Mouse (Mus musculus): ENCODE data around the gene Macrod2.

- TF ChIP-seq CTCF (IDR thresholded peaks at IDR 0.05; ENCODE audit: extremely low read depth, insufficient read length, insufficient replicate concordance, low read depth, low read length) (no peak), POLR2A (IDR thresholded peaks at IDR 0.05; ENCODE audit: low read depth, low read length) (no peak)
Observed at GRCm38 (mm10) chr2:140691403-140691802, 296.3 kb downstream of the Macrod2 start.
